In genomic region chr6:51347721-51348120, GRCm38 (mm10) we compare ENCODE assay signal across 25 mouse cellular contexts.
DNase-seq lines count a peak whose midpoint lies in the region; ATAC-seq and TF ChIP-seq lines count a peak whose summit lies in the region.
"Had no signal": no experiment of that assay in that cellular context is flagged by ENCODE, and none has a peak within 500 bp of the region (broad histone marks: within the 10 kb centered on the region; RNA-seq: fewer than 3 reads in every experiment).

No protein-coding gene starts in this region.

- 52% methylated on average over 9 of the region's 9 CpGs for WGBS in lung, embryonic 14.5 days
- WGBS in lung, adult 2 months: 46% methylated on average over 9 of the region's 9 CpGs
- 56% methylated on average over 9 of the region's 9 CpGs for WGBS in embryonic facial prominence, embryonic 14.5 days

- peak; percentile 42 for DNase-seq in lung, embryonic 14.5 days
- no peak for DNase-seq in lung, adult 2 months
- peak; percentile 78 for DNase-seq in embryonic facial prominence, embryonic 14.5 days (ENCODE audit: low spot score)
- peak; percentile 59 for DNase-seq in lung, postnatal 14 days
- peak; percentile 74 to 80 for DNase-seq in lung, postnatal 4 days
- DNase-seq in yolk sac, embryonic 10.5 days (ENCODE audit: low spot score): no peak
- DNase-seq: adrenal gland, adult 2 months; adrenal gland, postnatal 14 days; B cell, adult 2 months; cerebellum, adult 11 months; cerebellum, adult 2 months; cerebellum, adult 9-11 months; cerebellum, postnatal 25 days; forebrain, postnatal 0 days; gastrocnemius, postnatal 25 days; heart, adult 18-20 months; heart, postnatal 10 days; heart, postnatal 36 days had no signal

- no peak overlapping the region for H3K9ac ChIP-seq in lung, embryonic 14.5 days
- no peak overlapping the region for H3K9ac ChIP-seq in embryonic facial prominence, embryonic 14.5 days (ENCODE audit: low read depth, low read length)
- H3K9ac ChIP-seq: forebrain, postnatal 0 days; heart, embryonic 12.5 days; heart, embryonic 15.5 days; hindbrain, embryonic 13.5 days had no signal

- no peak overlapping the region for H3K27ac ChIP-seq in lung, embryonic 14.5 days (ENCODE audit: low read depth)
- no peak overlapping the region; the same call in 1 of the 2 replicates for H3K27ac ChIP-seq in embryonic facial prominence, embryonic 14.5 days (replicated peaks; ENCODE audit: low read depth, low read length)
- H3K27ac ChIP-seq: heart, embryonic 15.5 days; hindbrain, embryonic 10.5 days; hindbrain, embryonic 13.5 days had no signal

- no peak for TF ChIP-seq CTCF in lung, embryonic 14.5 days (IDR thresholded peaks at IDR 0.05; ENCODE audit: low read depth)
- no peak for TF ChIP-seq CTCF in lung, adult 2 months (IDR thresholded peaks at IDR 0.05; ENCODE audit: insufficient read depth, low read length)

- H3K4me3 ChIP-seq in lung, embryonic 14.5 days (ENCODE audit: low read depth, low read length): no peak overlapping the region
- no peak overlapping the region for H3K4me3 ChIP-seq in lung, adult 2 months (replicated peaks; ENCODE audit: extremely low read depth, low read depth, low read length)
- H3K4me3 ChIP-seq in embryonic facial prominence, embryonic 14.5 days (ENCODE audit: low read depth, low read length): no peak overlapping the region
- H3K4me3 ChIP-seq: heart, embryonic 12.5 days; heart, embryonic 15.5 days; hindbrain, embryonic 10.5 days; hindbrain, embryonic 13.5 days had no signal

- no peaks in the 10 kb centered on the region for H3K9me3 ChIP-seq in lung, embryonic 14.5 days (ENCODE audit: low read depth, low read length)
- H3K9me3 ChIP-seq in embryonic facial prominence, embryonic 14.5 days (ENCODE audit: control insufficient read depth, low read length): no peaks in the 10 kb centered on the region
- H3K9me3 ChIP-seq: heart, embryonic 12.5 days; heart, embryonic 15.5 days; hindbrain, embryonic 10.5 days; hindbrain, embryonic 13.5 days had no signal

- no peaks in the 10 kb centered on the region for H3K4me1 ChIP-seq in lung, embryonic 14.5 days (ENCODE audit: insufficient read depth)
- H3K4me1 ChIP-seq in lung, adult 2 months (ENCODE audit: control insufficient read depth, insufficient read depth, low read length): no peaks in the 10 kb centered on the region
- H3K4me1 ChIP-seq in embryonic facial prominence, embryonic 14.5 days (ENCODE audit: control insufficient read depth, insufficient read depth, low read length): peaks cover 4% of the 10 kb centered on the region; the same call in 1 of the 2 replicates
- H3K4me1 ChIP-seq: heart, embryonic 15.5 days; hindbrain, embryonic 10.5 days; hindbrain, embryonic 13.5 days had no signal

- no peak for ATAC-seq in lung, embryonic 14.5 days (ENCODE audit: insufficient read depth)
- peak; percentile 41; the same call in 1 of the 2 replicates for ATAC-seq in embryonic facial prominence, embryonic 14.5 days (ENCODE audit: low read depth)
- ATAC-seq in monocyte, adult 5-6 weeks (replicated peaks; ENCODE audit: insufficient number of reproducible peaks, low FRiP score, low TSS enrichment, poor library complexity, severe bottlenecking): no peak
- ATAC-seq: forebrain, embryonic 14.5 days; forebrain, postnatal 0 days; hindbrain, embryonic 16.5 days had no signal

- H3K36me3 ChIP-seq in lung, embryonic 14.5 days (ENCODE audit: insufficient read depth): no peaks in the 10 kb centered on the region
- H3K36me3 ChIP-seq in embryonic facial prominence, embryonic 14.5 days (ENCODE audit: control insufficient read depth, insufficient read depth, low read length): no peaks in the 10 kb centered on the region
- H3K36me3 ChIP-seq: heart, embryonic 12.5 days; heart, embryonic 15.5 days; hindbrain, embryonic 10.5 days; hindbrain, embryonic 13.5 days had no signal

- no peaks in the 10 kb centered on the region for H3K27me3 ChIP-seq in lung, embryonic 14.5 days (ENCODE audit: insufficient read depth, low read length)
- no peaks in the 10 kb centered on the region for H3K27me3 ChIP-seq in embryonic facial prominence, embryonic 14.5 days (replicated peaks; ENCODE audit: control insufficient read depth, insufficient read depth, low read length)
- H3K27me3 ChIP-seq: heart, embryonic 12.5 days; heart, embryonic 15.5 days; hindbrain, embryonic 13.5 days had no signal

- no peak overlapping the region for H3K4me2 ChIP-seq in lung, embryonic 14.5 days
- H3K4me2 ChIP-seq in embryonic facial prominence, embryonic 14.5 days (ENCODE audit: low read depth, low read length): no peak overlapping the region
- H3K4me2 ChIP-seq: heart, embryonic 12.5 days; heart, embryonic 15.5 days; hindbrain, embryonic 13.5 days had no signal

- no peak for TF ChIP-seq POLR2A in lung, adult 2 months (IDR thresholded peaks at IDR 0.05; ENCODE audit: borderline replicate concordance, extremely low read depth, low read depth, low read length)

Comparison
In these comparisons a context has a peak if more than half of its experiments do, and no peak if none do; other contexts are left out.
1. DNase-seq: peak in lung, embryonic 14.5 days (single experiment), embryonic facial prominence, embryonic 14.5 days (single experiment), lung, postnatal 14 days (single experiment) and lung, postnatal 4 days (2 of 2); none in lung, adult 2 months (single experiment) and yolk sac, embryonic 10.5 days (single experiment).